Mouse (Mus musculus) MEL (cell line): Measurements from ENCODE around the gene Adat3. TPM values are rescaled to one million over a fixed set of nuclear protein-coding genes. Genes with fewer than 3 reads are reported as not detected.

Source experiments
- DNase-seq: peaks from one replicate; pipeline ENCODE4 v3.0.0; 2011; ENCODE audit warnings: low read depth, low spot score
- H3K27ac ChIP-seq: 2 replicates; pipeline ENCODE4 v1.5.1; 2012; ENCODE audit warnings: low read depth, mild to moderate bottlenecking, control low read depth, low read length, moderate library complexity; ENCODE audit not compliant: control insufficient read depth
- H3K27me3 ChIP-seq, 2 experiments: fragments of 150-350 bp in 1 of 2; sonication (generic) in 1 of 2; 2 replicates each; pipeline ENCODE4 v1.6.1; 2012; ENCODE audit warnings: low read length in 2 of 2, mild to moderate bottlenecking in 2 of 2, improper control_type of control experiment in 1 of 2, moderate library complexity in 1 of 2; ENCODE audit not compliant: insufficient read depth in 2 of 2, control insufficient read depth in 1 of 2
- H3K36me3 ChIP-seq, 2 experiments: 2 replicates each; pipeline ENCODE4 v1.6.1; 2012 to 2014; ENCODE audit warnings: low read length in 2 of 2, improper control_type of control experiment in 1 of 2, inconsistent platforms in 1 of 2, mild to moderate bottlenecking in 1 of 2; ENCODE audit not compliant: insufficient read depth in 2 of 2, control insufficient read depth in 1 of 2
- H3K4me1 ChIP-seq, 2 experiments: fragments of 150-350 bp in 1 of 2; sonication (generic) in 1 of 2; 2 replicates each; pipeline ENCODE4 v1.6.1; 2012; ENCODE audit warnings: low read length in 2 of 2, improper control_type of control experiment in 1 of 2, mild to moderate bottlenecking in 1 of 2; ENCODE audit not compliant: insufficient read depth in 2 of 2, control insufficient read depth in 1 of 2
- H3K4me3 ChIP-seq, 2 experiments: fragments of 150-350 bp in 1 of 2; sonication (generic) in 1 of 2; 2 replicates each; pipeline ENCODE4 v1.5.1; 2012; ENCODE audit warnings: low read depth in 2 of 2, low read length in 2 of 2, mild to moderate bottlenecking in 2 of 2, moderate library complexity in 2 of 2, control low read depth in 1 of 2, improper control_type of control experiment in 1 of 2; ENCODE audit not compliant: control insufficient read depth in 1 of 2, insufficient read depth in 1 of 2
- H3K79me2 ChIP-seq: 2 replicates; pipeline ENCODE4 v1.6.1; 2012; ENCODE audit warnings: mild to moderate bottlenecking, low read length, moderate library complexity; ENCODE audit not compliant: control insufficient read depth, poor library complexity, insufficient read depth
- H3K9ac ChIP-seq: 2 replicates; pipeline ENCODE4 v1.6.1; 2012; ENCODE audit warnings: low read depth, mild to moderate bottlenecking, control low read depth, low read length, moderate library complexity; ENCODE audit not compliant: control insufficient read depth, poor library complexity, severe bottlenecking
- H3K9me3 ChIP-seq: fragments of 150-350 bp; sonication (generic); replicated peaks from 2 replicates; pipeline ENCODE4 v1.6.1; 2012; ENCODE audit warnings: mild to moderate bottlenecking, low read length, improper control_type of control experiment, moderate library complexity; ENCODE audit not compliant: insufficient read depth
- BHLHE40 ChIP-seq: IDR thresholded peaks from 2 replicates; pipeline ENCODE4 v1.6.1; 2012; ENCODE audit warnings: low read depth, mild to moderate bottlenecking, inconsistent platforms, low read length, improper control_type of control experiment, borderline replicate concordance
- CHD2 ChIP-seq: IDR thresholded peaks from 2 replicates; pipeline ENCODE4 v1.6.1; 2011; ENCODE audit warnings: low read length, improper control_type of control experiment
- CTCF ChIP-seq, 3 experiments: IDR thresholded peaks in 2 of 3; conservative IDR thresholded peaks in 1 of 3; 2 replicates each; pipeline ENCODE4 v1.5.1; 2011 to 2012; ENCODE audit warnings: low read length in 3 of 3, low read depth in 2 of 3, mild to moderate bottlenecking in 2 of 3, improper control_type of control experiment in 1 of 3, inconsistent platforms in 1 of 3, mixed read lengths in 1 of 3, moderate library complexity in 1 of 3; ENCODE audit not compliant: control insufficient read depth in 1 of 3, insufficient read depth in 1 of 3, poor library complexity in 1 of 3, severe bottlenecking in 1 of 3
- E2F4 ChIP-seq: IDR thresholded peaks from 2 replicates; pipeline ENCODE4 v1.6.1; 2011; ENCODE audit warnings: low read depth, low read length, improper control_type of control experiment, borderline replicate concordance
- ELF1 ChIP-seq: IDR thresholded peaks from 2 replicates; pipeline ENCODE4 v1.6.1; 2014; ENCODE audit warnings: low read depth, mild to moderate bottlenecking, inconsistent platforms, low read length, improper control_type of control experiment, moderate library complexity
- ETS1 ChIP-seq: IDR thresholded peaks from 2 replicates; pipeline ENCODE4 v1.6.1; 2012; ENCODE audit warnings: low read depth, mild to moderate bottlenecking, inconsistent platforms, low read length, improper control_type of control experiment, moderate library complexity
- GABPA ChIP-seq: IDR thresholded peaks from 2 replicates; pipeline ENCODE4 v1.6.1; 2012; ENCODE audit warnings: low read depth, mild to moderate bottlenecking, inconsistent platforms, low read length, improper control_type of control experiment, moderate library complexity
- HCFC1 ChIP-seq: IDR thresholded peaks from 2 replicates; pipeline ENCODE4 v1.6.1; 2012; ENCODE audit warnings: low read depth, mild to moderate bottlenecking, inconsistent platforms, low read length, improper control_type of control experiment, moderate library complexity
- JUND ChIP-seq: IDR thresholded peaks from 2 replicates; pipeline ENCODE4 v1.6.1; 2011; ENCODE audit warnings: low read depth, mild to moderate bottlenecking, improper control_type of control experiment, low read length
- MAFK ChIP-seq: IDR thresholded peaks from 2 replicates; pipeline ENCODE4 v1.6.1; 2011; ENCODE audit warnings: low read depth, mild to moderate bottlenecking, low read length, improper control_type of control experiment, borderline replicate concordance
- MAX ChIP-seq: IDR thresholded peaks from 2 replicates; pipeline ENCODE4 v1.6.1; 2011; ENCODE audit warnings: low read length, improper control_type of control experiment
- MAZ ChIP-seq: IDR thresholded peaks from 2 replicates; pipeline ENCODE4 v1.6.1; 2012; ENCODE audit warnings: low read depth, mild to moderate bottlenecking, inconsistent platforms, low read length, improper control_type of control experiment
- MXI1 ChIP-seq: IDR thresholded peaks from 2 replicates; pipeline ENCODE4 v1.6.1; 2011; ENCODE audit warnings: mild to moderate bottlenecking, low read depth, low read length, improper control_type of control experiment
- MYB ChIP-seq: IDR thresholded peaks from 2 replicates; pipeline ENCODE4 v1.6.1; 2011; ENCODE audit warnings: mild to moderate bottlenecking, low read depth, low read length, improper control_type of control experiment
- MYC ChIP-seq: IDR thresholded peaks from 2 replicates; pipeline ENCODE4 v1.6.1; 2011; ENCODE audit warnings: low read depth, mild to moderate bottlenecking, low read length, improper control_type of control experiment, moderate library complexity
- NELFE ChIP-seq: IDR thresholded peaks from 2 replicates; pipeline ENCODE4 v1.6.1; 2011; ENCODE audit warnings: low read depth, low read length, improper control_type of control experiment
- NRF1 ChIP-seq: IDR thresholded peaks from 2 replicates; pipeline ENCODE4 v1.6.1; 2014; ENCODE audit warnings: low read depth, mild to moderate bottlenecking, inconsistent platforms, low read length, improper control_type of control experiment, moderate library complexity; ENCODE audit not compliant: poor library complexity, insufficient read depth, severe bottlenecking
- POLR2A ChIP-seq, 2 experiments: IDR thresholded peaks; 2 replicates each; pipeline ENCODE4 v1.6.1; 2011 to 2012; ENCODE audit warnings: low read length in 2 of 2, mild to moderate bottlenecking in 2 of 2, control low read depth in 1 of 2, improper control_type of control experiment in 1 of 2, low read depth in 1 of 2, moderate library complexity in 1 of 2; ENCODE audit not compliant: control insufficient read depth in 1 of 2, insufficient read depth in 1 of 2, poor library complexity in 1 of 2
- POLR2AphosphoS5 ChIP-seq: IDR thresholded peaks from 2 replicates; pipeline ENCODE4 v1.6.1; 2012; ENCODE audit warnings: low read depth, borderline replicate concordance, mild to moderate bottlenecking, inconsistent platforms, low read length, moderate library complexity, mixed read lengths
- RAD21 ChIP-seq: IDR thresholded peaks from 2 replicates; pipeline ENCODE4 v1.6.1; 2011; ENCODE audit warnings: mild to moderate bottlenecking, low read depth, low read length, improper control_type of control experiment
- RCOR1 ChIP-seq: IDR thresholded peaks from 2 replicates; pipeline ENCODE4 v1.6.1; 2012; ENCODE audit warnings: low read depth, mild to moderate bottlenecking, inconsistent platforms, low read length, improper control_type of control experiment
- SIN3A ChIP-seq: IDR thresholded peaks from 2 replicates; pipeline ENCODE4 v1.6.1; 2012; ENCODE audit warnings: low read length, improper control_type of control experiment, inconsistent platforms
- SMC3 ChIP-seq: IDR thresholded peaks from 2 replicates; pipeline ENCODE4 v1.6.1; 2011; ENCODE audit warnings: low read depth, low read length, improper control_type of control experiment
- TBP ChIP-seq: IDR thresholded peaks from 2 replicates; pipeline ENCODE4 v1.8.0; 2011; ENCODE audit warnings: low read depth, low read length, improper control_type of control experiment
- UBTF ChIP-seq: IDR thresholded peaks from 2 replicates; pipeline ENCODE4 v1.6.1; 2012; ENCODE audit warnings: low read depth, mild to moderate bottlenecking, inconsistent platforms, low read length, improper control_type of control experiment, moderate library complexity, borderline replicate concordance; ENCODE audit not compliant: insufficient read depth
- USF1 ChIP-seq: IDR thresholded peaks from 2 replicates; pipeline ENCODE4 v1.6.1; 2014; ENCODE audit warnings: low read depth, mild to moderate bottlenecking, inconsistent platforms, low read length, improper control_type of control experiment, moderate library complexity
- USF2 ChIP-seq, 2 experiments: IDR thresholded peaks; 2 replicates each; pipeline ENCODE4 v1.6.1; 2011 to 2012; ENCODE audit warnings: improper control_type of control experiment in 2 of 2, low read length in 2 of 2, borderline replicate concordance in 1 of 2, inconsistent platforms in 1 of 2, low read depth in 1 of 2, mild to moderate bottlenecking in 1 of 2; ENCODE audit not compliant: insufficient read depth in 1 of 2
- ZC3H11A ChIP-seq: IDR thresholded peaks from 2 replicates; pipeline ENCODE4 v1.6.1; 2012; ENCODE audit warnings: low read depth, mild to moderate bottlenecking, inconsistent platforms, low read length, improper control_type of control experiment
- ZKSCAN1 ChIP-seq: IDR thresholded peaks from 2 replicates; pipeline ENCODE4 v1.6.1; 2012; ENCODE audit warnings: low read depth, mild to moderate bottlenecking, inconsistent platforms, low read length, improper control_type of control experiment, moderate library complexity
- polyA plus RNA-seq, 2 experiments: library from polyadenylated mRNA; stranded (reverse) in 1 of 2; unstranded in 1 of 2; fragments of >175 nt in 1 of 2; fragments of >200 nt in 1 of 2; gene quantifications; 2 replicates each; pipeline versions ENCODE4 v1.2.1 to v1.2.4; 2012; ENCODE audit warnings: low replicate concordance in 2 of 2, low read depth in 1 of 2; ENCODE audit not compliant: insufficient read length in 2 of 2, insufficient read depth in 1 of 2, missing spikeins in 1 of 2
- total RNA-seq: library from RNA; depleted of rRNA; stranded (reverse); fragments of 300-350 nt; gene quantifications from 2 replicates; pipeline ENCODE4 v1.2.3, GENCODE M21; 2012

Gene Adat3
- total and polyA plus RNA-seq, 3 experiments, result 7.4 to 7.7 TPM; not detected in 1

DNA sequence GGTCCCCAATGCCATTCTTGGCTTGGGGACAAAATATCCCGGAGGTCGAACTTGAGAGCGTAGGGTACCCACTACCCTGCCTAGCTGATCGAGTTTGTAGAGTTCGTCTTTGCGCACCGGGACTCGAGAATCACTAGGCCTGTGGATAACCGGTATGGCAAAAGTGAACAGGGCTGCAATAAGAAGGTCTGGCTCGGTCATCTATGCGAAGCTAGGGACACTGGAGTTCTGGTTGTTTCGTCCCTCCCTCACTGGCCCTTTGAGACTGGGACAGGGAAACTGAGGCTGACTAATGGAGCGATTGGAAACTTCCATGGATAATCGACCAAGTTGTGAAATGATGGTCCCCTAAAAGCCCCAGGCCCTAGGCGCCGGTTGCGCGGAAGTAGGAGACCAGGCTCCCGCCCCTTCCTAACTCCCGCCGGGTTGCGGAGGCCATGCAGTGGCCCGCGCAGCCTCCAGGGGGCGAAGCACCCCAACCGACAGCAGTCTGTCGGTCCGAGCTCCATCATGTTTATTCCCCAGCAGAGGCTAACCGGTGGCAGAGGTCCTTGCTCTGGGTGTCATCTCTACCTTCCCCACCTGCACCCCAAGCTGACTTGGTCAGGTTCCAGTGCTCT, 24.4 kb upstream of the Adat3 start (continued):
- no peak for TF ChIP-seq ZC3H11A
- no peak for TF ChIP-seq JUND
- 0 out of 2 replicates have a peak, but pooled peaks have one; percentile 63 for TF ChIP-seq UBTF
- no peak for TF ChIP-seq BHLHE40
- TF ChIP-seq ELF1, result 0 out of 2 replicates have a peak, but pooled peaks have one; percentile 59
- peak; percentile 54 for TF ChIP-seq NELFE
- peak; percentile 51 to 65; a peak in 2 of 4 replicates for TF ChIP-seq POLR2A (IDR thresholded peaks at IDR 0.05; ENCODE audit: control insufficient read depth in 1 of 2, insufficient read depth in 1 of 2, low read depth in 1 of 2, low read length in 2 of 2, poor library complexity in 1 of 2)
- no peak for TF ChIP-seq CHD2

DNA sequence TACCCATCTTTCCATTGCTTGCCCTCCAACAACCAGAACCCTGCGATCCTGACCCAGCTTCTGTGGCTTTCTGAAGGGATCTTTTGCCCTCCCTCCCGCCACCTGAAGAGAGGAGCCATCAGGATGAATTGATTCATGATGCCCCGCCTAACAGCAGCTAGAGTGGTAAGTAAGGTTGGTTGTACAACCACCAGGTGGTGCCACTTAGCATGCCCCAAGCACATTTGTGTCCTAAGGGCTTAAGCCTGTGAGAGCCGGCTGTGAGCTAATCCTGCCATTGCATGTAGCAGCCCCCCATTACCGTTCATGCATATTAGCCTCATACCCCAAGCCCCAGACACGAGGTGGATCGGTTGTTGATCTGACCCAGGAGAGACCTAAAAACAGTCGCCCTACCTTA, 23.8 kb upstream of the Adat3 start:
- Histone ChIP-seq H3K27ac (peak overlapping the region; percentile 95), H3K36me3 (peaks cover 0 to 18% of the 10 kb centered on the region in 2 experiments; a peak in 2 of 4 replicates), H3K4me3 (peak overlapping the region; percentile 55 to 66), H3K79me2 (peaks cover 34% of the 10 kb centered on the region), H3K9ac (peak overlapping the region; percentile 88), H3K27me3 (no peaks in the 10 kb centered on the region)
- peak; percentile 96 for DNase-seq
- TF ChIP-seq TBP (peak; percentile 51; the same call in 1 of the 2 replicates), E2F4 (no peak), CTCF (IDR thresholded peaks at IDR 0.05 in 2 of 3, conservative IDR thresholded peaks at IDR 0.05 in 1 of 3; ENCODE audit: control insufficient read depth in 1 of 3, insufficient read depth in 1 of 3, low read depth in 2 of 3, low read length in 3 of 3, poor library complexity in 1 of 3, severe bottlenecking in 1 of 3) (peak; percentile 68 to 89 (median 68)), NELFE (peak; percentile 41; the same call in 1 of the 2 replicates), UBTF (no peak), ELF1 (no peak), RAD21 (peak; percentile 56), GABPA (no peak), ZC3H11A (peak; percentile 37; the same call in 1 of the 2 replicates), MAZ (peak; percentile 68; the same call in 1 of the 2 replicates), HCFC1 (no peak), MAFK (no peak), ZKSCAN1 (no peak), USF1 (no peak), RCOR1 (no peak), ETS1 (0 out of 2 replicates have a peak, but pooled peaks have one; percentile 7), MXI1 (peak; percentile 85), USF2 (IDR thresholded peaks at IDR 0.05; ENCODE audit: borderline replicate concordance in 1 of 2, insufficient read depth in 1 of 2, low read depth in 1 of 2, low read length in 2 of 2) (no peak), POLR2A (IDR thresholded peaks at IDR 0.05; ENCODE audit: control insufficient read depth in 1 of 2, insufficient read depth in 1 of 2, low read depth in 1 of 2, low read length in 2 of 2, poor library complexity in 1 of 2) (no peak), JUND (no peak), MYC (0 out of 2 replicates have a peak, but pooled peaks have one; percentile 62), POLR2AphosphoS5 (no peak), MAX (peak; percentile 60; the same call in 1 of the 2 replicates), NRF1 (no peak), MYB (no peak), SMC3 (peak; percentile 90), SIN3A (no peak; the same call in 1 of the 2 replicates)
- TF ChIP-seq, all 39 proteins: peak for 11
- H3K9me3 ChIP-seq, result no peaks in the 10 kb centered on the region
- peaks cover 8 to 24% of the 10 kb centered on the region in 2 experiments; a peak in 3 of 4 replicates for H3K4me1 ChIP-seq
